Mouse (Mus musculus) kidney, embryonic 15.5 days (tissue): ENCODE data around the gene Jak1. TPM values are rescaled to one million over a fixed set of nuclear protein-coding genes. Genes with fewer than 3 reads are reported as not detected.

Experiments used
- ATAC-seq: fragments of 200-750 bp; cut with Nextera tagmentation; replicated peaks from 2 replicates; pipeline ENCODE4 v1.8.0; 2017; ENCODE audit warnings: moderate TSS enrichment; ENCODE audit not compliant: low FRiP score
- H3K27ac ChIP-seq: fragments of 300-500 bp; sonication (generic); 2 replicates; pipeline ENCODE4 v1.5.1; 2015; ENCODE audit warnings: mild to moderate bottlenecking, inconsistent platforms
- H3K27me3 ChIP-seq: fragments of 300-500 bp; sonication (generic); 2 replicates; pipeline ENCODE4 v1.6.1; 2015; ENCODE audit warnings: inconsistent platforms
- H3K36me3 ChIP-seq: fragments of 300-500 bp; sonication (generic); 2 replicates; pipeline ENCODE4 v1.6.1; 2015; ENCODE audit warnings: inconsistent platforms
- H3K4me1 ChIP-seq: fragments of 300-500 bp; sonication (generic); 2 replicates; pipeline ENCODE4 v1.6.1; 2015; ENCODE audit warnings: inconsistent platforms
- H3K4me2 ChIP-seq: fragments of 300-500 bp; sonication (generic); 2 replicates; pipeline ENCODE4 v1.6.1; 2015; ENCODE audit warnings: moderate library complexity, mild to moderate bottlenecking, inconsistent platforms
- H3K4me3 ChIP-seq: fragments of 300-500 bp; sonication (generic); replicated peaks from 2 replicates; pipeline ENCODE4 v1.5.1; 2015; ENCODE audit warnings: mild to moderate bottlenecking, inconsistent platforms
- H3K9ac ChIP-seq: fragments of 300-500 bp; sonication (generic); 2 replicates; pipeline ENCODE4 v1.6.1; 2015; ENCODE audit warnings: mild to moderate bottlenecking, inconsistent platforms
- H3K9me3 ChIP-seq: fragments of 300-500 bp; sonication (generic); replicated peaks from 2 replicates; pipeline ENCODE4 v1.6.1; 2016; ENCODE audit warnings: inconsistent platforms
- WGBS: fragments of 180-500 bp; shearing (Covaris S2); methylation state at CpG from one replicate; pipeline ENCODE4 v1.1.7; 2015; ENCODE audit warnings: mixed read lengths; 5-methylcytosine and 5-hydroxymethylcytosine counted together
- polyA plus RNA-seq: library from polyadenylated mRNA; unstranded; fragments of >200 nt; fragmentation: Nextera tagmentation; extraction: Ambion mirVana; gene quantifications from 2 replicates; pipeline ENCODE4 v1.2.1, GENCODE M21; 2015

The Jak1 gene
- polyA plus RNA-seq = 88.2 and 88.3 TPM in 2 replicates

DNA sequence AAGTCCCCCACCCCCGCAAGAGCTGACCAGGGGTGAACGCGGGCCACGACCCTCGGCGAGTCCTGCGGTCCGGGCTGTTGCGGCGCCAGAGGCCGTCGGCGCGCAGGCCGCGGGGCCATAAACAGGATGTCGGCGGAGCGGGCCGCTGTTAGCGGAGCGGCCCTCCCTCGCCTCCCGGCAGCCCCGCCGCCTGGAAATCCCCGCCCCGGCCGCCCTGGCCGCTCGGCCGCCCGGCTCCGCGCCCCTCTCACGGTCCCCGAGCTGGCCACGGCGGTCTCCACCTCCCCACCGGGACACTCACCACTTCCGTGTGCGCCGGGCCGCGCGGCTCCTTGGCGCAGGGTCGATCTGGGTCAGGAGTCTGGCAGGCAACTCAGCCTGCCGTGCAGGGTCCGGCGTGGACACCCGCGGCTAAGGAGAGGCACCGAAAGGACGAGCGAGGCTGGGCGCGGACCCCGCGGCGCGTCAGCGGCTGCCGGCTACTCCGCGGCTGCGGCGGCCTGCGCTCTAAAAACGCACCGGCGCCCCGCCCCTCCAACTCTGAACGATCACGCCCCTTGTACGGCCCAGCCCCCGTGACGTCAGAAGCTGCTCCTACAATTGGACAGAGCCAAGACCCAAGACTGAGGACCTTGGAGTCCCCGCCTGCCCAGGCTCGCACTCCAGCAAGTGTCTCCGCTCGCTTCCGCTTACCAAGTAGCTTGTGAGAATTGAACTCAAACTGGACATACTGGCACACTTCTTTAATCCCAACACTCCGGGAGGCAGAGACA is at the start of gene Jak1:
TSS of gene Jak1 (minus strand) at position 542 of the 773 bp plus-strand sequence.
- H3K4me1 ChIP-seq = peaks cover 16% of the 10 kb centered on the region; the same call in 1 of the 2 replicates
- WGBS = 0% methylated on average over 84 of the region's 84 CpGs
- peak; percentile 99 for ATAC-seq

DNA sequence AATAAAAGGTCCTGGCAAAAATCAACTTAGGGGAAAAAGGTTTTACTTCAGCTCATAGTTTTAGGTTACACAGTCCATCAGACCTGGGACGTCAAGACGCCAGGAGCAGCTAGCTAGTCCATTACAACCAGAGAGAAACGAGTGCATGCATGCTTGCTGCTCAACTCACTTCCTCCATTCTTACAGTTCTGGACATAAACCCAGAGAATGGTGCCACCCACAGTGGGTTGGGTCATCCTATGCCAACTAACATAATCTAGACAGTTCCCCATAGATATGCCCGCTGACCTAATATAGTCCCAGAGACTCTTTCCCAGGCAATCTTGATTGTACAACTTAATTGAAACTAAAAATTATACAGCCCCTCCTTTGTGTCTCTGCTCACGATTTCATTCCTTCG is 47.0 kb upstream of the Jak1 start:
- 83% methylated on average over 6 of the region's 6 CpGs for WGBS
- no peak overlapping the region for H3K4me3 ChIP-seq
- ATAC-seq = no peak

More for the DNA sequence above, at the start of gene Jak1:
- peak within 1 kb of the TSS; percentile 95 for H3K27ac ChIP-seq
- H3K4me2 ChIP-seq = peak within 1 kb of the TSS; percentile 81
- H3K9me3 ChIP-seq = no peaks in the 10 kb centered on the region
- no peaks in the 10 kb centered on the region for H3K27me3 ChIP-seq
- H3K36me3 ChIP-seq = no peaks in the 10 kb centered on the region
- H3K4me3 ChIP-seq = peak within 1 kb of the TSS; percentile 96
- peak within 1 kb of the TSS; percentile 95 for H3K9ac ChIP-seq

DNA sequence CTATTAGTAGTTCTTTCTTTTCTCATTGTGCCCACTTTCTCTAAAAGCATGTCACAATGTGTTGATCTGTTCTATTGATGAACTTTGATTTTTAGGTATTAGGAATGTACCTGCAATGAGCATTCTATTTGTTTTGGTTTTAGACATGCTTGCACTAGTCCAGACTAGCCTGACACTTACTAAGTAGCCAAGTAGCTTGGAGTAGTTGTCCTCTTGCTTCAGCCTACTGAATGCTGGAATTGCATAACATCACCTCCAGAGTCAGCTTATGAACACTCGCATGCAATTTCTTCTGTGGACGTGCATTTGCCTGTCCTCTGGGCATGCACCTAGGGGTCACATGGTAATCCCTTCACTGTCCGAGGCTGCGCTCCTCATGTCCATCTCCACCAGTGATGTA is 43.1 kb upstream of the Jak1 start:
- no peaks in the 10 kb centered on the region for H3K9me3 ChIP-seq
- H3K27ac ChIP-seq = no peak overlapping the region
- WGBS = 89% methylated on average over 4 of the region's 4 CpGs
- H3K36me3 ChIP-seq = no peaks in the 10 kb centered on the region
- no peak overlapping the region for H3K4me3 ChIP-seq
- no peak overlapping the region for H3K9ac ChIP-seq
- ATAC-seq = no peak
- peaks cover 7% of the 10 kb centered on the region; the same call in 1 of the 2 replicates for H3K27me3 ChIP-seq
- H3K4me2 ChIP-seq = no peak overlapping the region
- H3K4me1 ChIP-seq = 0 out of 2 replicates have a peak, but pooled peaks cover 6% of the 10 kb centered on the region

More for the DNA sequence above, 47.0 kb upstream of the Jak1 start:
- H3K27ac ChIP-seq = no peak overlapping the region
- no peaks in the 10 kb centered on the region for H3K9me3 ChIP-seq
- no peak overlapping the region for H3K9ac ChIP-seq
- no peaks in the 10 kb centered on the region for H3K4me1 ChIP-seq
- H3K27me3 ChIP-seq = peaks cover 7% of the 10 kb centered on the region; the same call in 1 of the 2 replicates
- H3K4me2 ChIP-seq = no peak overlapping the region
- no peaks in the 10 kb centered on the region for H3K36me3 ChIP-seq

- H3K36me3 ChIP-seq = no peaks in the 10 kb centered on the region
Observed at GRCm38 (mm10) chr4:101307286-101307685, 42.2 kb upstream of the Jak1 start.

GRCm38 (mm10) chr4:101306132-101306915 is 41.2 kb upstream of the Jak1 start:
- Histone ChIP-seq H3K36me3 (no peaks in the 10 kb centered on the region), H3K27me3 (no peaks in the 10 kb centered on the region), H3K4me3 (no peak overlapping the region), H3K9me3 (no peaks in the 10 kb centered on the region), H3K4me2 (no peak overlapping the region), H3K27ac (no peak overlapping the region), H3K4me1 (peaks cover 9% of the 10 kb centered on the region; the same call in 1 of the 2 replicates), H3K9ac (no peak overlapping the region)
- no peak for ATAC-seq
- 20% methylated on average over 8 of the region's 8 CpGs for WGBS

More at GRCm38 (mm10) chr4:101307286-101307685, 42.2 kb upstream of the Jak1 start:
- Histone ChIP-seq H3K9ac (no peak overlapping the region), H3K4me2 (no peak overlapping the region), H3K9me3 (no peaks in the 10 kb centered on the region), H3K27ac (no peak overlapping the region), H3K27me3 (peaks cover 7% of the 10 kb centered on the region; the same call in 1 of the 2 replicates), H3K4me1 (0 out of 2 replicates have a peak, but pooled peaks cover 6% of the 10 kb centered on the region), H3K4me3 (no peak overlapping the region)
- ATAC-seq = no peak
- WGBS = 65% methylated on average over 4 of the region's 4 CpGs

DNA sequence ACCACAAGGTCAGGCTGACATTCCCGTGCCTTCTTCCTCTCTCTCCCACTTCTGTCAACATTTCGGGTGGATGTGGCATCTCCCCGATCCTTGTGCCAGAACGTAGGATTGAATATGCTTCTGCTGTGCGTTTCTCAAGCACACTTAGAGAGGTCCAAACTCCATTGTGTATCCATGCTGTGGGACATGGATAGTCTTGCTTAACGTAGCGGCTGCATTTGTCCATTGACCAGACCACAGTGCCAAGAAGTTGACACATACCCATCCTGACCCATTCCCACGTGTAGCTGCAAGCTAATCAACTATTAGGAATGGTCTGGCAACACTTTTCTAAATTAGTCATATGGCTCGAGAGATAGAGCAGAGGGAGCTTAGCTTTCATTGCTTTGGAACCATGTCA is 40.0 kb upstream of the Jak1 start:
- Histone ChIP-seq H3K27me3 (no peaks in the 10 kb centered on the region), H3K9ac (no peak overlapping the region), H3K9me3 (no peaks in the 10 kb centered on the region), H3K27ac (no peak overlapping the region), H3K4me1 (peaks cover 14% of the 10 kb centered on the region; the same call in 1 of the 2 replicates), H3K36me3 (no peaks in the 10 kb centered on the region), H3K4me3 (no peak overlapping the region), H3K4me2 (no peak overlapping the region)
- 83% methylated on average over 9 of the region's 9 CpGs for WGBS
- no peak for ATAC-seq

DNA sequence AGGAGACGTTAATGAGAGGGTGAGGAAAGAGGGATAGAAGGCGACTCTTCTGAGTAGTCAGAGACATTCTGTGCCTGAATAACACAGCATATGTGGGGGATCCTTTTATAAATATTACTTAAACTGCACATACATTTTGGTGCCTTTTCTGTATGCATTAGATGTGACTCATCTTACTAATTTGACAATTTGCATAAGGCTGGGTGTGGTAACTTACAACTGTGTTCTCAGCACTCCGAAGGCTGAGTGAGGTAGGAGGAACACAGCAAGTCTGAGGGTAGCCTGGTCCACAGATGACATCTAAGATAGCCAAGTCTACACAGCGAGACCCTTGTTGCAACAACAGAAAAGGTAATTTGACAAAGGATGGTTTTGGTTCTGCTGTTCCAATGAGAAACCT is 39.0 kb upstream of the Jak1 start:
- 91% methylated on average over 4 of the region's 4 CpGs for WGBS
- Histone ChIP-seq H3K4me3 (no peak overlapping the region), H3K9me3 (no peaks in the 10 kb centered on the region), H3K36me3 (no peaks in the 10 kb centered on the region), H3K9ac (no peak overlapping the region), H3K4me2 (no peak overlapping the region), H3K27me3 (no peaks in the 10 kb centered on the region), H3K4me1 (peaks cover 14% of the 10 kb centered on the region; the same call in 1 of the 2 replicates), H3K27ac (no peak overlapping the region)
- ATAC-seq = no peak

- no peak overlapping the region for H3K4me2 ChIP-seq
- WGBS = 65% methylated on average over 4 of the region's 4 CpGs
- no peaks in the 10 kb centered on the region for H3K27me3 ChIP-seq
- no peak overlapping the region for H3K4me3 ChIP-seq
- no peak overlapping the region for H3K9ac ChIP-seq
- peaks cover 8% of the 10 kb centered on the region; the same call in 1 of the 2 replicates for H3K4me1 ChIP-seq
- H3K36me3 ChIP-seq = no peaks in the 10 kb centered on the region
- H3K27ac ChIP-seq = no peak overlapping the region
- H3K9me3 ChIP-seq = no peaks in the 10 kb centered on the region
- no peak for ATAC-seq
Observed at GRCm38 (mm10) chr4:101300392-101300910, 35.4 kb upstream of the Jak1 start.

DNA sequence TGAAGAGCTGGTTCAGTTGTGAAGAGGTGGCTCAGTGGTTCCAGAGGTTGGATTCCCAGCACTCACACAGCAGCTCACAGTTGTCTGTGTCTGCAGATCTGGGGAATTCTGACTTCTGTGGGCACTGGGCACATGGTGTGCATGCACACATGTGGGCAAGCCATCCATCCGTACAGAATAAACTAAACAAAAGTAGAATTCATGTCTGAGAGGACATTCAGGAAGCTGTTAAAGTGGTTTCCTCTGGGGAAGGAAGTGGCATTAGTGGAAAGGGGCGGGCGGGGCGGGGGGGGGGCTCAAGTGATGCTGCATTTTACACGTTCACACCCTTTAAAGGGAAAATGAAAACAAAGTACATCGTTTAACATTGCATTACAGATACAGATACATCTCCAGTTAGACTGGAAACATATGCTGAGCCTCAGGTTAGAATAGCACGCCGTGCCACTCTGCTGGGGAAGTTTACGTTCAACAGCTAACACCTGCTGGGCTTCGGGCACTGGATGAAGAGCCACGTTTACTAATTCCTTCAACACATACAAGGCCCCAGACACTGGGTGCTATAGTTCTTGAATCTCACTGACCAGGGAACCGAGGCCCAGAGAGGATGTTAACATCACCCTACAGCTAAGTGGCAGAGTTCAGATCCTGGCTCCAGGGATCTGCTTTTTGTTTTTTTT is 33.4 kb upstream of the Jak1 start:
- H3K27me3 ChIP-seq = no peaks in the 10 kb centered on the region
- H3K9ac ChIP-seq = no peak overlapping the region
- H3K36me3 ChIP-seq = no peaks in the 10 kb centered on the region
- 63% methylated on average over 12 of the region's 12 CpGs for WGBS
- no peaks in the 10 kb centered on the region for H3K9me3 ChIP-seq
- H3K4me1 ChIP-seq = peaks cover 11% of the 10 kb centered on the region
- ATAC-seq = no peak
- no peak overlapping the region for H3K4me2 ChIP-seq
- no peak overlapping the region for H3K4me3 ChIP-seq
- no peak overlapping the region for H3K27ac ChIP-seq

DNA sequence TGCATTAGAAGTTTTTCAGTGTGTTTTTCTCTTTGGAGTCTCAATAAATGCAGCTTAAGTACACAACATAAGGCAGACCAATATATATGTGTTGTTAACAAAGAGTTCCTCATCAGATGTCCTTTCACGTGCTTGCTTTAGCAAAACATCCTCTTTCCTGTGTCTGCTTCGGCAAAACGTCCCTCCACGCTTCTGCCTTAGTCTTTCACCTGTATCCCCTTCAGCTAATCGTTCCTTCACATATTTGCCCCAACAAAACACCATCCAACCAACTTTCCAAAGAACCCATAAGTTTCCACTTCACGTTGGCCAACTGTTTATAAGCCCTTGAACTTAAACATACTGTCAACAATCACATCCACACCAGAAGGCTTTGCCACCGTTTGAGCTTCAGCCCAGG is 31.8 kb upstream of the Jak1 start:
- peaks cover 27% of the 10 kb centered on the region for H3K4me1 ChIP-seq
- H3K4me3 ChIP-seq = no peak overlapping the region
- WGBS = 76% methylated on average over 7 of the region's 7 CpGs
- no peak overlapping the region for H3K4me2 ChIP-seq
- H3K27ac ChIP-seq = no peak overlapping the region
- H3K9me3 ChIP-seq = no peaks in the 10 kb centered on the region
- no peaks in the 10 kb centered on the region for H3K27me3 ChIP-seq
- no peak for ATAC-seq
- no peak overlapping the region for H3K9ac ChIP-seq
- no peaks in the 10 kb centered on the region for H3K36me3 ChIP-seq

GRCm38 (mm10) chr4:101295788-101296187 is 30.7 kb upstream of the Jak1 start:
- H3K4me2 ChIP-seq = no peak overlapping the region
- no peaks in the 10 kb centered on the region for H3K9me3 ChIP-seq
- 88% methylated on average over 3 of the region's 3 CpGs for WGBS
- no peaks in the 10 kb centered on the region for H3K36me3 ChIP-seq
- no peak overlapping the region for H3K4me3 ChIP-seq
- H3K27me3 ChIP-seq = no peaks in the 10 kb centered on the region
- H3K4me1 ChIP-seq = peaks cover 27% of the 10 kb centered on the region
- ATAC-seq = no peak
- H3K27ac ChIP-seq = no peak overlapping the region
- H3K9ac ChIP-seq = no peak overlapping the region
